Mouse (Mus musculus) C2C12 (cell line): ENCODE data around the gene Fbxl17. TPM values are rescaled to one million over a fixed set of nuclear protein-coding genes. Genes with fewer than 3 reads are reported as not detected.

ENCODE experiments used
- H3K27me3 ChIP-seq: one replicate; pipeline ENCODE4 v1.6.1; 2011; ENCODE audit not compliant: control insufficient read depth, insufficient read depth, insufficient read length
- H3K36me3 ChIP-seq: one replicate; pipeline ENCODE4 v1.6.1; 2011; ENCODE audit not compliant: control insufficient read depth, insufficient read depth
- H3K4me3 ChIP-seq: one replicate; pipeline ENCODE4 v1.5.1; 2011; ENCODE audit warnings: mild to moderate bottlenecking, control low read depth; ENCODE audit not compliant: poor library complexity, insufficient read depth, severe bottlenecking
- H3K79me2 ChIP-seq: one replicate; pipeline ENCODE4 v1.6.1; 2011; ENCODE audit not compliant: control insufficient read depth, insufficient read depth
- H3K79me3 ChIP-seq: one replicate; pipeline ENCODE4 v1.6.1; 2011; ENCODE audit warnings: low read depth, control low read depth
- H3ac ChIP-seq: one replicate; pipeline ENCODE3; 2011; ENCODE audit warnings: low read depth; ENCODE audit not compliant: control insufficient read depth, insufficient read length
- CEBPB ChIP-seq: IDR thresholded peaks from one replicate; pipeline ENCODE4 v1.6.1; 2011; ENCODE audit warnings: low read depth, mild to moderate bottlenecking, control low read depth, moderate library complexity
- CTCF ChIP-seq: IDR thresholded peaks from one replicate; pipeline ENCODE4 v1.5.1; 2011; ENCODE audit not compliant: control insufficient read depth, insufficient read depth, insufficient read length
- FOSL1 ChIP-seq: IDR thresholded peaks from one replicate; pipeline ENCODE4 v1.8.0; 2011; ENCODE audit warnings: mild to moderate bottlenecking, low read length; ENCODE audit not compliant: poor library complexity, insufficient read depth, severe bottlenecking
- MAX ChIP-seq: IDR thresholded peaks from one replicate; pipeline ENCODE4 v1.6.1; 2011; ENCODE audit warnings: mild to moderate bottlenecking, control low read depth
- MYOD1 ChIP-seq: IDR thresholded peaks from one replicate; pipeline ENCODE4 v1.6.1; 2011; ENCODE audit warnings: low read depth; ENCODE audit not compliant: control insufficient read depth, insufficient read length
- MYOG ChIP-seq: IDR thresholded peaks from one replicate; pipeline ENCODE4 v1.6.1; 2011; ENCODE audit not compliant: control insufficient read depth, insufficient read length; ENCODE audit errors: extremely low read depth
- USF1 ChIP-seq: IDR thresholded peaks from one replicate; pipeline ENCODE4 v1.6.1; 2011; ENCODE audit warnings: low read depth, mild to moderate bottlenecking, control low read depth, moderate library complexity
- polyA plus RNA-seq: library from polyadenylated mRNA; unstranded; fragments of >200 nt; fragmentation: generic; extraction: Trizol; gene quantifications from one replicate; pipeline ENCODE4 v1.2.1, GENCODE M21; 2012; ENCODE audit warnings: missing spikeins

Fbxl17 gene
- polyA plus RNA-seq, 1 experiment = 6.3 TPM

DNA sequence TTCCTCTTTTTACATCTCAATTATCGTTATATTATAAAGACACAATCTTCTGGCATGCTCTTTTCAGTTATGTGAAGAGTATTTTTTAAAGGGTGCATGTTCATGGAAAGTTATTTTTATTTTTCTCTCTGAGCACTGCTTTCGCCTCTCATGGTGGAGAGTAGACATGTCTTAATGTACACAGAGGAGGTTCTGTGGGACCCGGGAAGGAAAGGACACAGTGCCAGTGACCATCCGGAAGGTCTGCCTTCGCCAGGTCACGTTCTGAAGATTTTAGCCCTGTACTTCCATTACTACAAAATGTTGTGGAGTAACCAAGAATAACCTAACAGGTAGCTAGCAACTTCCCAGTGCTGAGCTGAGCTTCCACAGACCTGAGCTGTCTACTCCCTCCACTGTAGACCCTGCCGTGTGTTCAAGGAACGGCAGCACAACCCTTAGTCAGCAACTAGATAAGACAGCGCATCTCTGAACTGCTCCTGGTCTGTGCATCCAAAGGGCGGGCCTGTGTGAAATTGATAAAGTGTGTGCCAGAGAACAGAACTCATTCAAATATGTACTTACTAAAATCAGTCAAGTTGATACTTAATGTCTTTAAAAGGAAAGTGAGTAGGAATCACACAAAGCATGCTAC lies 238.2 kb downstream of the Fbxl17 start:
- Histone ChIP-seq H3K36me3 (no peaks in the 10 kb centered on the region), H3K4me3 (no peak overlapping the region)
- TF ChIP-seq USF1 (no peak), CEBPB (no peak), MYOG (no peak), CTCF (no peak), MYOD1 (no peak), FOSL1 (no peak), MAX (no peak)

GRCm38 (mm10) chr17:63259091-63259490 lies 240.7 kb downstream of the Fbxl17 start:
- H3K79me2 ChIP-seq = no peaks in the 10 kb centered on the region
- no peaks in the 10 kb centered on the region for H3K27me3 ChIP-seq
- TF ChIP-seq MYOG = no peak
- TF ChIP-seq MAX = no peak
- TF ChIP-seq CEBPB = no peak
- no peak for TF ChIP-seq MYOD1
- no peak for TF ChIP-seq CTCF
- no peak for TF ChIP-seq USF1
- H3K79me3 ChIP-seq = no peaks in the 10 kb centered on the region
- H3ac ChIP-seq = no peak overlapping the region
- no peaks in the 10 kb centered on the region for H3K36me3 ChIP-seq
- no peak overlapping the region for H3K4me3 ChIP-seq

More for the DNA sequence above, 238.2 kb downstream of the Fbxl17 start:
- Histone ChIP-seq H3K27me3 (no peaks in the 10 kb centered on the region), H3ac (no peak overlapping the region), H3K79me3 (no peaks in the 10 kb centered on the region), H3K79me2 (no peaks in the 10 kb centered on the region)

- no peaks in the 10 kb centered on the region for H3K79me2 ChIP-seq
- H3K27me3 ChIP-seq = no peaks in the 10 kb centered on the region
- no peak for TF ChIP-seq CTCF
- TF ChIP-seq MYOG = no peak
Observed at GRCm38 (mm10) chr17:63246144-63246619, 253.6 kb downstream of the Fbxl17 start.

GRCm38 (mm10) chr17:63245472-63245871 lies 254.3 kb downstream of the Fbxl17 start:
- no peaks in the 10 kb centered on the region for H3K36me3 ChIP-seq
- TF ChIP-seq MAX = no peak
- no peak for TF ChIP-seq CEBPB
- TF ChIP-seq FOSL1 = no peak
- TF ChIP-seq USF1 = no peak
- TF ChIP-seq MYOD1 = no peak
- no peak for TF ChIP-seq MYOG
- no peak for TF ChIP-seq CTCF
- no peak overlapping the region for H3K4me3 ChIP-seq

More at GRCm38 (mm10) chr17:63246144-63246619, 253.6 kb downstream of the Fbxl17 start:
- no peak overlapping the region for H3ac ChIP-seq
- H3K36me3 ChIP-seq = no peaks in the 10 kb centered on the region
- H3K4me3 ChIP-seq = no peak overlapping the region
- no peaks in the 10 kb centered on the region for H3K79me3 ChIP-seq

GRCm38 (mm10) chr17:63242761-63243160 lies 257.1 kb downstream of the Fbxl17 start:
- Histone ChIP-seq H3ac (no peak overlapping the region), H3K4me3 (no peak overlapping the region), H3K36me3 (no peaks in the 10 kb centered on the region), H3K79me2 (no peaks in the 10 kb centered on the region), H3K79me3 (no peaks in the 10 kb centered on the region), H3K27me3 (no peaks in the 10 kb centered on the region)
- no peak for TF ChIP-seq USF1
- TF ChIP-seq MYOG = no peak
- TF ChIP-seq MYOD1 = no peak
- no peak for TF ChIP-seq CTCF
- TF ChIP-seq FOSL1 = no peak
- no peak for TF ChIP-seq CEBPB
- no peak for TF ChIP-seq MAX

More at GRCm38 (mm10) chr17:63245472-63245871, 254.3 kb downstream of the Fbxl17 start:
- H3K27me3 ChIP-seq = no peaks in the 10 kb centered on the region
- H3ac ChIP-seq = no peak overlapping the region
- H3K79me3 ChIP-seq = no peaks in the 10 kb centered on the region
- no peaks in the 10 kb centered on the region for H3K79me2 ChIP-seq

DNA sequence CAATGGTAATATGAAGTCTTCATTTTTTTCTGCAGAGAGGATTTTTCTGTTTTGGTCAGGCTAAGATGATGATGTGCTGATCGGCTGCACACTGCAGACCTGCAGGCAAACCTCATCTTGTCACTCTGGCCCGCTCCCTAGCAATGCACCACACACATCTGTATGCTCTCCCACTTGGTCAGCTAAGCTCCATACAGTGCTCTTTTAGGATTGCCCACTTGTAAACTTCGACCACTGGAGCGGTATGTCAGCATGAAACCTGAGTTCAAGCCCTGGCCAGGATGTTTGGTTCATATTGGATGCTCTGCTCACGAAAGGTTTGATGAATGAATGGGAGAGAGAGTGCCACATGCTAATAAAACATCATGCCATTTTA lies 259.1 kb downstream of the Fbxl17 start:
- H3K4me3 ChIP-seq = no peak overlapping the region
- H3K79me3 ChIP-seq = no peaks in the 10 kb centered on the region
- H3K79me2 ChIP-seq = no peaks in the 10 kb centered on the region
- no peaks in the 10 kb centered on the region for H3K36me3 ChIP-seq
- TF ChIP-seq FOSL1 (no peak), MAX (no peak), MYOD1 (no peak), MYOG (no peak), USF1 (no peak), CEBPB (no peak), CTCF (no peak)
- H3K27me3 ChIP-seq = no peaks in the 10 kb centered on the region
- H3ac ChIP-seq = no peak overlapping the region
